Mouse (Mus musculus) heart, postnatal 10 days (tissue): Measurements from ENCODE around the gene Gadd45b. TPM values are rescaled to one million over a fixed set of nuclear protein-coding genes. Genes with fewer than 3 reads are reported as not detected.

Source experiments
- DNase-seq, 2 experiments: peaks; one replicate each; pipeline ENCODE4 v3.0.0; 2021
- intact Hi-C: fragments of 180-260 bp; cut with DNase I; formaldehyde crosslinking; loops from one replicate; pipeline ENCODE4 v1.15.1; 2025
- total RNA-seq, 2 experiments: library from RNA; stranded (reverse); gene quantifications; 2 replicates each; pipeline ENCODE4 v1.2.3; 2021

Gadd45b gene
- total RNA-seq, 2 experiments from 2014 or later, result 11.5 to 18.3 TPM

GRCm38 (mm10) chr10:80904709-80905108, 25.2 kb upstream of the Gadd45b start:
- intact Hi-C loops, result no loop called here
- DNase-seq, result no peak

DNA sequence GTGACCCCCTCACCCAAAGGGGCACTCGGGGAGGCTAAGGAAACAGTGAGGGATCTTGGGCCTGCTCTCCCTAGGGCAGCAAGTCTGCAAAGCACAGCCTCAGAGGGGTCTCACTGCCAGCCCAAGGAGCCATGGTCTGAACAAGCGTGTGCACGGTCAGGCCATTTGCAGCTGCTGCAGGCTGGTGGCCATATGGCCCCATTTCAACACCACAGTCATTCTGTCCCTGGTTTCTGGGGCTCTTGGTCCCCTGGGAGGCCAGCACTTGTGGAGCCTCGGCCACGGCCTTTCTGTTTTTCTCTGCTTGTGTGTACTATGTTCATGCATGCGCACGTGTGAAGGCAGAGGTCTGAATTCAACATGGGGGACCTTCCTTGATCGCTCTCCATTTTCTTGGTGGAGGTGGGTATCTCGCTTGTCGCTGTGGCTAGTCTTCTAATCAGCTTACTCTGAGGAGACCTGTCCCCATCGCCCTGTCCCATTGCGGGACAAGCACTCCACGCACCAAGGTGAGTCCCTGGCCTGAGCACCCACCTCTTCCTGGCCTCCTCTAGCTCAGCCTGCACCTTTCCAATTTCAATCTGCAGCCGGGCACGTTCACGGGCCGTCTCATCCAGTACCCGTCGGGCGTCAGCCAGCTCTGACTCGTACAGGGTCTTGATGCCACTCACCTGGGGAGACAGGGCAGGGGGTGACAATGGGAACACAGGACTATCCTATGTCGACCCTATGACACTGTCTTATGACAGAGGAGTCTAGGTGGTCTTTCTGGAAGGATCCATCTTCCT, 20.3 kb upstream of the Gadd45b start:
- peak in 1 of 2 experiments; percentile 19 for DNase-seq
- intact Hi-C loops, result no loop called here

- intact Hi-C loops, result no loop called here
- DNase-seq, result no peak
Observed at GRCm38 (mm10) chr10:80911354-80911753, 18.5 kb upstream of the Gadd45b start.

DNA sequence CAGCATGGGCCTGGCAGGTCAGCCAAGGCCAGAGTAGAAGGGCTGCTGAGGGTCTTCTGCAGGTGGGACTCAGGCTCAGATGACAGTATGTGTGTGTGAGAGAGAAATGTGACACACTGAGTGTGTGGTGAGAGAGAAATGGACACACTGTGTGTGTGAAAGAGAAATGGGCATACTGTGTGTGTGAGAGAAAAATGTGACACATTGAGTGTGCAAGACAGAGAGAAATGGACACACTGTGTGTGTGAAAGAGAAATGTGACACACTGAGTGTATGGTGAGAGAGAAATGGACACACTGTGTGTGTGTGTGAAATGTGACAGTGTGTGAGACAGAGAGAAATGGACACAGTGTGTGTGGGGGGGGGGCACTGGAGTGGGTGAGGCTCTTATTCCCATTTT, 18.0 kb upstream of the Gadd45b start:
- no peak for DNase-seq
- intact Hi-C loops, result no loop called here

- DNase-seq, result peak in 1 of 2 experiments; percentile 13
- intact Hi-C loops, result no loop called here
Observed at GRCm38 (mm10) chr10:80913364-80914011, 16.4 kb upstream of the Gadd45b start.

DNA sequence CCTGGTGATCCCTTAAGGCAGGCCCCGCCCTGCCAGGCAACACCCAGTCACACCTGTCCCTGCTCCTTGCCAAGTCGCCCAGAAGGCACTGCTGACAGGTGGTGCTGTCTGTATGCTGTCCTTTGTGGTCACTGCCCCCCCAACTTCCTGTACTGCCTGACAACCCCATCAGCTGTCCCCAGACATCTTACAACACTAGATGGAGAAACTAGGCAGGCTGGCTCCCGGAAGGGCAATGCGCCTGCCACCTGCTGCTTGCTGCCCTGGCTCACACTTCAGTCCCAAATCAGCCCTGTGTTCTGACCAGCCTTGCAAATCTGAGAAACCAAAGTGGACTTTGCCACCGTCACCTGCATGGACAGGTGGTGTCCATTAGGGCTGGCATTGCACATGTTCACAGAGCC, 15.6 kb upstream of the Gadd45b start:
- DNase-seq, result no peak
- intact Hi-C loops, result no loop called here

DNA sequence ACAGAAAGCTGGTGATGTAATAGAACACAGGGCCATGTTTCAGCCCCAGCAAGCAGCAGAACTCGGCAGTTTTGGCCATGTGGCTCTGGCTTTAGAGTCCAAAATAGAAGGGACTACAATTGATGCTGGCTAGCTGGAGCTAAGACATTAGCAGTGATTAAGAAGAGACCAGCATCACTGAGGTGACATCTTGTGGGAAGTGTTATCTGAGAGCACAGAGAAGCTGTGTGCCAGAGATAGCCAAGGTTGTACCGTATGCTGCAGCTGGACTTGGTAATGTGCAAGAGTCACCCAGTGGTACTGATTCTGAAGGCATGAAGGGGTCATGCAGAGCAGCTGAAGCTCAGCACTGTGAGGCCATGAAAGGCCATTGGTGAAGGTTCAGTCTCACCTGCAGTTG, 14.6 kb upstream of the Gadd45b start:
- no peak for DNase-seq
- intact Hi-C loops, result no loop called here

- DNase-seq, result no peak
- intact Hi-C loops, result no loop called here
Observed at GRCm38 (mm10) chr10:80915736-80916135, 14.1 kb upstream of the Gadd45b start.

DNA sequence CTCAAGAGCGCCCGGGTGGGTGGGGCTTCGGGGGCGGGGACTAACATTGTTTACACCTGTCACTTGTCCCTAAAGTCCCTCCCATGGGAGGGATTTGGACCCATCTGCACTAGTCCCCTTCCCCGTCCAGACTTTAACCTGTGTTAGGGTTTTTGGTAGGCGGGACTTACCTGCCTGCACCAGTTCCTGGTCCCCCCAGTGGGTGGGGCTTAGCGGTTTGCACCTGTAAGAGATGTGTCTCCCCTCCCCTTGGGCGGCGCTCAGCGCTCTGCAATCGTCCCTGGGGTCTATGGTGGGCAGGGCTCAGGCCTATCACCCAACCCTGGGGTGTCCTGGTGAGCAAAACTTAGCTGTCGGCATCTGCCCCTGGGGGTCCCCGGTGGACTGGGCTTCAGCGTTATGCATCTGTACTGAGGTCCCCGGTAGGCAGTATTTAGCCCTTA, 12.5 kb upstream of the Gadd45b start:
- intact Hi-C loops, result no loop called here
- no peak for DNase-seq

DNA sequence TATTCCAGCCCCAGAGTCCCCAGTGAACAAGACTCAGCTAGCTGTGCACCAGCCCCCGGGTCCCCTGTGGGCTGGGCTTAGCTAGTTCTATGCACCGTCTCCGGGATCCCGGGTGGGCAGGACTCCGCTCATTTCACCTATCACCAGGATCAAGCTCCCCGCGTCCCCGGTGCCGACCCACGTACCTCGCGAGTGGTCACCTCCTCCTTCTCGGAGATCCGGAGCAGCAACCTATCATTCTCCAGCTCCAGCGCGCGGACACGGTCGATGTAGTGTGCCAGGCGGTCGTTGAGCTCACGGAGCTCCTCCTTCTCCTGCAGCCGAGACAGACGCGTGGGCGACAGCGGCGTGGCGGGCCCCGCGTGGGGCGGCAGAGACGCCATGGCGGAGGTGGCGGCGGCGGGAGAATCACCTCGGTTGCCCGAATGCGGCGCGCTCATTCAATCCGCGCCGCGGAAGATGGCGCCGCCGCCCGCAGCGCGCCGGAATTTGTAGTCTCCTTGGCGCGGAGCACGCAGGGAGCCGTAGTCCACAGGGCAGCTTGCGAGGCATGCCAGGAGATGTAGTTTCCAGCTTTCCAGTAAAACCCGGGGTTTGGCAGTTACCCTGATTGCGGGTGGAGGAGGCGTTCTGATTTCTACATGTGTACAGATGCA, 12.0 kb upstream of the Gadd45b start, which contains the start of gene Lmnb2:
Gene Lmnb2 (minus strand): TSS at position 467 of the 656 bp plus-strand sequence.
- DNase-seq, result peak; percentile 74 to 83
- intact Hi-C loops, result no loop called here

DNA sequence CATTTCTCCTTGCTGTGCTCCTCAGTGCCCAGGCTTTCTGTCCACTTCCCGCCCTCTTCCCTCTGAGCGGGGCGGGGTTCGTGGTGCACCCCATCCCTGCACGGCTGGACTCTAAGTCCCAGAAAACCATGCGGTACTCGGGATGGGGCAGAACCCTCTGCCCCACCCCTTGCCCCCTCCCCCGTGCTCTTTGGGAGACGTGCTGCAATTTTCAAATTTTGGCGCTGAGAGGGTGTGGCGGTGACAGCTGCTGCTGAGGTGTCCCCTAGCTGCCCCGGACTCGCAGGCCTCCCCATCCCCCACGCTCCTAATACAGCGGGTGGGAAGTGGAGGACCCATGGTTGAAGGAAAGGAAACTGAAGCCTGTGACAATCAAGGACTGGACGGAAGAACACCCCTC, 8.0 kb upstream of the Gadd45b start:
- intact Hi-C loops, result no loop called here
- DNase-seq, result peak in 1 of 2 experiments; percentile 58

GRCm38 (mm10) chr10:80925472-80925871, 4.4 kb upstream of the Gadd45b start:
- no peak for DNase-seq
- intact Hi-C loops, result loop anchor here (5.0 kb wide), 1 partner anchor 252 kb away; the partner anchor contains the start of gene Eef2

DNA sequence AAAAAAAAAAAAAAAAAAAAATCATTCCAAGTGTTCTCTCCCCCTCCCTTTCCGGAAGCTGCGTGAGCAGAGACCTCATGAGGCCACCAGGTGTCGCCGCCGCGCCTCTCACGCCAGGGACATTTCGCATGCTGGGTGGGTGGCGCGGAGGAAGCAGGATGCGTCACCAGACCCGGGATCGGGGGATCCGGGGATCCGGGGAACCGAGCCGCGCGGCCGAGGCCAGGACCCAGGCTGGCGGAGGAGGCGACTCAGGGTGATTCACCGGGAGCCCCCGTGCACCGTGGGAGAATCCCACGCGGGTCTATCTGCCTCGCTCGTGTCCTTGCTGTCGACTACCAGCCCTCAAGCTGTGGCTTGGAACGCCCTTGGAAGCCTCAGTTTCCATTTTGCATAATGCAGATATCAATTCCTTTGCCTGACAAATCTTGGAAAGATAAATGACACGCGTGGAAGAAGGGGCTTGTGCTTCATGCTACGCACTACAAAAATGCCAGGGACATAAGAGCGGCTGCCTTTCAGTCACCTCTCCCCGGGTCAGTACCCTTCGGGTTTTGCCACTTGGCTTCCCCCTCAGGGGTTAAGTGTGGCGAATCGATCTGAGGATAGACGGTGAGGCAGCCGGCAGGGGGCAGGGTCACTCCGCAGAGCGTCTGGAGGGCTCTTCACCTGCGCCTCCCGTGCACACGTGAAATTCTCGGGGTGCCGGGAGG, 1.1 kb upstream of the Gadd45b start:
- intact Hi-C loops, result loop anchor here (1.0 to 5.0 kb wide), 4 partner anchors 27 to 249 kb away; partner anchors contain the start of gene Eef2

GRCm38 (mm10) chr10:80930361-80931152, 684 bp downstream of the Gadd45b start:
- DNase-seq, result peak; percentile 55 to 66
- intact Hi-C loops, result no loop called here

More for the DNA sequence above, 1.1 kb upstream of the Gadd45b start:
- DNase-seq, result peak; percentile 94 to 95

DNA sequence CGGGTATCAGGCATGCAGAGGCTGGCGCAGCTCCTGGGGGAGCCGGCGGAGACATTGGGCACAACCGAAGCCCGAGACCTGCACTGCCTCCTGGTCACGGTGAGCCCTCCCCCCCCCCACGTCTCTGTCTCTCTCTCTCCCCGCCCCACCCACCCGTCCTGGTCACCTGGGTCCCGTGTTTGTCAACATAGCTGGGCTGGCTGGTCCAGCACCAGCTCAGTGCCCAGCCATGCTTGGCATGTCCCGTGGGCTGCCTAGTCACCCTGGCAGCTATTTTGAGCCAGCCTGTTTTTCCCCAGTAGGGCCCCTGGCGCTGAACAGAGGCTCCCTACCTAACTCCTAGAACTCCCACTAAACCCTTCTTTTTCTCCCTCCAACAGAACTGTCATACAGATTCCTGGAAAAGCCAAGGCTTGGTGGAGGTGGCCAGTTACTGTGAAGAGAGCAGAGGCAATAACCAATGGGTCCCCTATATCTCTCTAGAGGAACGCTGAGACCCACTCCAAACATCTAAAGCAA, 1.3 kb downstream of the Gadd45b start:
- intact Hi-C loops, result no loop called here
- DNase-seq, result peak; percentile 81 to 83

- DNase-seq, result no peak
- intact Hi-C loops, result no loop called here
Observed at GRCm38 (mm10) chr10:80931695-80932094, 1.8 kb downstream of the Gadd45b start.

DNA sequence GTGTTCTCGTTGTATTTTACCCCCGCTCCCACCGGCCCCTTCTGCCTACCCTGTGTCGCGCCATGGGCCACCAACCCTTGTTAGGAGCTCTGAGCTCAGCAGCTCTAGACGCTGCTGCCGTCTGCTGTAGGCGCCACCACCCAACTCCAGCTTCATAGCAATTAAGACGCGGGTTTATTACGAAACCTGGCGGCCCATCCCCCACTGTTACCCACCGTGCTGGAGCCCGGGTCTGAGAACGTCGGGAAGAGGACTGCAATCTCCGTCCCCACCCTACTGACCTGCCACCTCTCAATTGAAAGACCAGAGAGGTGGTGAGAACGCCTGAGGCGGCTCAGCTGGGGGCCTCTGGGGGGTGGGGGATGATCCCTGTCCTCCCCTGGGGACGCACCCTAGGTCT, 2.3 kb downstream of the Gadd45b start:
- peak in 1 of 2 experiments; percentile 50 for DNase-seq
- intact Hi-C loops, result no loop called here

GRCm38 (mm10) chr10:80932700-80933420, 3.0 kb downstream of the Gadd45b start:
- intact Hi-C loops, result no loop called here
- no peak for DNase-seq

DNA sequence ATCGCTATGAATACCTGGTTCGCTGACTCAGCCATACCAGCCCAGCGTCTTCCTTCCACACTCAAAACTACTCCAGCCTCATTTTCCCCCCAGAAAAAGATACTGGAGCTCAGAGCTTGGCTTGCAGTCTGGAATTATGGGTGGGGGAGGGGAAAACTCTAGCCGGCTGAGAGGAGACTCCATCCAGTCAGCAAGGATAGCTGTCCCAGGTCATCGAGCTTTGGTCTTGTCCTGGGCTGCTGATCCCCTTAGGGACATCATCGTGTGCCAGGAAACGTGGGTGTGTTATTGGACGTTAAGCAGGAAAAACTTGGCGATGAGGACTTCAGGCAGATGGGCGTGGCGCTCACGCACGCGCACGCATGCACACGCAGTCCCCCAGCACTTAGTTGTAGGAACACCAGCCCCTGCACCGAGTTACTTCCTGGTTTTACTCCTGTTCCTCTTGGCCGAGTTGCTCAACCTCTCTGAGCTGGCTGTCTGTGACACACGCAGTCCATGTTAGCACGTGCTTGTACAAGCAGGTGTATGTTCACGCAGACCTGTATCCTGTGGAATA, 3.6 kb downstream of the Gadd45b start:
- intact Hi-C loops, result no loop called here
- peak in 1 of 2 experiments; percentile 68 for DNase-seq
